Mouse (Mus musculus) MEL (cell line): ENCODE measurements at regions not wholly inside any gene's neighbourhood (a gene's known extent, or its start where the extent isn't known, plus 50 kb on each side); places are given as distances from the start of the nearest gene placed in this dataset.

ENCODE experiments used
- DNase-seq: peaks from one replicate; pipeline ENCODE4 v3.0.0; 2011; ENCODE audit warnings: low read depth, low spot score
- H3K27ac ChIP-seq: 2 replicates; pipeline ENCODE4 v1.5.1; 2012; ENCODE audit warnings: low read depth, mild to moderate bottlenecking, control low read depth, low read length, moderate library complexity; ENCODE audit not compliant: control insufficient read depth
- H3K27me3 ChIP-seq, 2 experiments: fragments of 150-350 bp in 1 of 2; sonication (generic) in 1 of 2; 2 replicates each; pipeline ENCODE4 v1.6.1; 2012; ENCODE audit warnings: low read length in 2 of 2, mild to moderate bottlenecking in 2 of 2, improper control_type of control experiment in 1 of 2, moderate library complexity in 1 of 2; ENCODE audit not compliant: insufficient read depth in 2 of 2, control insufficient read depth in 1 of 2
- H3K36me3 ChIP-seq, 2 experiments: 2 replicates each; pipeline ENCODE4 v1.6.1; 2012 to 2014; ENCODE audit warnings: low read length in 2 of 2, improper control_type of control experiment in 1 of 2, inconsistent platforms in 1 of 2, mild to moderate bottlenecking in 1 of 2; ENCODE audit not compliant: insufficient read depth in 2 of 2, control insufficient read depth in 1 of 2
- H3K4me1 ChIP-seq, 2 experiments: fragments of 150-350 bp in 1 of 2; sonication (generic) in 1 of 2; 2 replicates each; pipeline ENCODE4 v1.6.1; 2012; ENCODE audit warnings: low read length in 2 of 2, improper control_type of control experiment in 1 of 2, mild to moderate bottlenecking in 1 of 2; ENCODE audit not compliant: insufficient read depth in 2 of 2, control insufficient read depth in 1 of 2
- H3K4me3 ChIP-seq, 2 experiments: fragments of 150-350 bp in 1 of 2; sonication (generic) in 1 of 2; 2 replicates each; pipeline ENCODE4 v1.5.1; 2012; ENCODE audit warnings: low read depth in 2 of 2, low read length in 2 of 2, mild to moderate bottlenecking in 2 of 2, moderate library complexity in 2 of 2, control low read depth in 1 of 2, improper control_type of control experiment in 1 of 2; ENCODE audit not compliant: control insufficient read depth in 1 of 2, insufficient read depth in 1 of 2
- H3K79me2 ChIP-seq: 2 replicates; pipeline ENCODE4 v1.6.1; 2012; ENCODE audit warnings: mild to moderate bottlenecking, low read length, moderate library complexity; ENCODE audit not compliant: control insufficient read depth, poor library complexity, insufficient read depth
- H3K9ac ChIP-seq: 2 replicates; pipeline ENCODE4 v1.6.1; 2012; ENCODE audit warnings: low read depth, mild to moderate bottlenecking, control low read depth, low read length, moderate library complexity; ENCODE audit not compliant: control insufficient read depth, poor library complexity, severe bottlenecking
- H3K9me3 ChIP-seq: fragments of 150-350 bp; sonication (generic); replicated peaks from 2 replicates; pipeline ENCODE4 v1.6.1; 2012; ENCODE audit warnings: mild to moderate bottlenecking, low read length, improper control_type of control experiment, moderate library complexity; ENCODE audit not compliant: insufficient read depth
- CHD1 ChIP-seq: IDR thresholded peaks from 2 replicates; pipeline ENCODE4 v1.6.1; 2012; ENCODE audit warnings: low read depth, mild to moderate bottlenecking, inconsistent platforms, low read length, improper control_type of control experiment
- CTCF ChIP-seq, 3 experiments: IDR thresholded peaks in 2 of 3; conservative IDR thresholded peaks in 1 of 3; 2 replicates each; pipeline ENCODE4 v1.5.1; 2011 to 2012; ENCODE audit warnings: low read length in 3 of 3, low read depth in 2 of 3, mild to moderate bottlenecking in 2 of 3, improper control_type of control experiment in 1 of 3, inconsistent platforms in 1 of 3, mixed read lengths in 1 of 3, moderate library complexity in 1 of 3; ENCODE audit not compliant: control insufficient read depth in 1 of 3, insufficient read depth in 1 of 3, poor library complexity in 1 of 3, severe bottlenecking in 1 of 3
- E2F4 ChIP-seq: IDR thresholded peaks from 2 replicates; pipeline ENCODE4 v1.6.1; 2011; ENCODE audit warnings: low read depth, low read length, improper control_type of control experiment, borderline replicate concordance
- ELF1 ChIP-seq: IDR thresholded peaks from 2 replicates; pipeline ENCODE4 v1.6.1; 2014; ENCODE audit warnings: low read depth, mild to moderate bottlenecking, inconsistent platforms, low read length, improper control_type of control experiment, moderate library complexity
- EP300 ChIP-seq, 2 experiments: IDR thresholded peaks; 2 replicates each; pipeline ENCODE4 v1.6.1; 2011; ENCODE audit warnings: improper control_type of control experiment in 2 of 2, low read length in 2 of 2, low read depth in 1 of 2, mild to moderate bottlenecking in 1 of 2
- GATA1 ChIP-seq: IDR thresholded peaks from 2 replicates; pipeline ENCODE4 v1.6.1; 2011; ENCODE audit warnings: low read depth, low read length, improper control_type of control experiment
- HCFC1 ChIP-seq: IDR thresholded peaks from 2 replicates; pipeline ENCODE4 v1.6.1; 2012; ENCODE audit warnings: low read depth, mild to moderate bottlenecking, inconsistent platforms, low read length, improper control_type of control experiment, moderate library complexity
- JUND ChIP-seq: IDR thresholded peaks from 2 replicates; pipeline ENCODE4 v1.6.1; 2011; ENCODE audit warnings: low read depth, mild to moderate bottlenecking, improper control_type of control experiment, low read length
- MAFK ChIP-seq: IDR thresholded peaks from 2 replicates; pipeline ENCODE4 v1.6.1; 2011; ENCODE audit warnings: low read depth, mild to moderate bottlenecking, low read length, improper control_type of control experiment, borderline replicate concordance
- MAX ChIP-seq: IDR thresholded peaks from 2 replicates; pipeline ENCODE4 v1.6.1; 2011; ENCODE audit warnings: low read length, improper control_type of control experiment
- MEF2A ChIP-seq: IDR thresholded peaks from 2 replicates; pipeline ENCODE4 v1.6.1; 2014; ENCODE audit warnings: low read depth, mild to moderate bottlenecking, inconsistent platforms, low read length, improper control_type of control experiment; ENCODE audit not compliant: poor library complexity, insufficient replicate concordance, severe bottlenecking; ENCODE audit errors: extremely low read depth
- MYB ChIP-seq: IDR thresholded peaks from 2 replicates; pipeline ENCODE4 v1.6.1; 2011; ENCODE audit warnings: mild to moderate bottlenecking, low read depth, low read length, improper control_type of control experiment
- MYC ChIP-seq: IDR thresholded peaks from 2 replicates; pipeline ENCODE4 v1.6.1; 2011; ENCODE audit warnings: low read depth, mild to moderate bottlenecking, low read length, improper control_type of control experiment, moderate library complexity
- NRF1 ChIP-seq: IDR thresholded peaks from 2 replicates; pipeline ENCODE4 v1.6.1; 2014; ENCODE audit warnings: low read depth, mild to moderate bottlenecking, inconsistent platforms, low read length, improper control_type of control experiment, moderate library complexity; ENCODE audit not compliant: poor library complexity, insufficient read depth, severe bottlenecking
- POLR2A ChIP-seq, 2 experiments: IDR thresholded peaks; 2 replicates each; pipeline ENCODE4 v1.6.1; 2011 to 2012; ENCODE audit warnings: low read length in 2 of 2, mild to moderate bottlenecking in 2 of 2, control low read depth in 1 of 2, improper control_type of control experiment in 1 of 2, low read depth in 1 of 2, moderate library complexity in 1 of 2; ENCODE audit not compliant: control insufficient read depth in 1 of 2, insufficient read depth in 1 of 2, poor library complexity in 1 of 2
- POLR2AphosphoS2 ChIP-seq: IDR thresholded peaks from 2 replicates; pipeline ENCODE4 v1.6.1; 2011; ENCODE audit warnings: low read length, improper control_type of control experiment
- POLR2AphosphoS5 ChIP-seq: IDR thresholded peaks from 2 replicates; pipeline ENCODE4 v1.6.1; 2012; ENCODE audit warnings: low read depth, borderline replicate concordance, mild to moderate bottlenecking, inconsistent platforms, low read length, moderate library complexity, mixed read lengths
- RAD21 ChIP-seq: IDR thresholded peaks from 2 replicates; pipeline ENCODE4 v1.6.1; 2011; ENCODE audit warnings: mild to moderate bottlenecking, low read depth, low read length, improper control_type of control experiment
- RCOR1 ChIP-seq: IDR thresholded peaks from 2 replicates; pipeline ENCODE4 v1.6.1; 2012; ENCODE audit warnings: low read depth, mild to moderate bottlenecking, inconsistent platforms, low read length, improper control_type of control experiment
- SIN3A ChIP-seq: IDR thresholded peaks from 2 replicates; pipeline ENCODE4 v1.6.1; 2012; ENCODE audit warnings: low read length, improper control_type of control experiment, inconsistent platforms
- SMC3 ChIP-seq: IDR thresholded peaks from 2 replicates; pipeline ENCODE4 v1.6.1; 2011; ENCODE audit warnings: low read depth, low read length, improper control_type of control experiment
- USF2 ChIP-seq, 2 experiments: IDR thresholded peaks; 2 replicates each; pipeline ENCODE4 v1.6.1; 2011 to 2012; ENCODE audit warnings: improper control_type of control experiment in 2 of 2, low read length in 2 of 2, borderline replicate concordance in 1 of 2, inconsistent platforms in 1 of 2, low read depth in 1 of 2, mild to moderate bottlenecking in 1 of 2; ENCODE audit not compliant: insufficient read depth in 1 of 2
- ZKSCAN1 ChIP-seq: IDR thresholded peaks from 2 replicates; pipeline ENCODE4 v1.6.1; 2012; ENCODE audit warnings: low read depth, mild to moderate bottlenecking, inconsistent platforms, low read length, improper control_type of control experiment, moderate library complexity
- ZMIZ1 ChIP-seq: IDR thresholded peaks from 2 replicates; pipeline ENCODE4 v1.6.1; 2012; ENCODE audit warnings: low read depth, mild to moderate bottlenecking, inconsistent platforms, low read length, improper control_type of control experiment, moderate library complexity
- ZNF384 ChIP-seq: IDR thresholded peaks from 2 replicates; pipeline ENCODE4 v1.6.1; 2012; ENCODE audit warnings: low read depth, mild to moderate bottlenecking, inconsistent platforms, low read length, improper control_type of control experiment

- Histone ChIP-seq H3K27ac (no peak overlapping the region), H3K4me3 (no peak overlapping the region), H3K36me3 (no peaks in the 10 kb centered on the region), H3K79me2 (no peaks in the 10 kb centered on the region), H3K9ac (no peak overlapping the region), H3K9me3 (no peaks in the 10 kb centered on the region), H3K27me3 (no peaks in the 10 kb centered on the region), H3K4me1 (no peaks in the 10 kb centered on the region)
- DNase-seq: peak; percentile 33
- no peak for TF ChIP-seq ZMIZ1
- TF ChIP-seq CTCF (IDR thresholded peaks at IDR 0.05 in 2 of 3, conservative IDR thresholded peaks at IDR 0.05 in 1 of 3; ENCODE audit: control insufficient read depth in 1 of 3, insufficient read depth in 1 of 3, low read depth in 2 of 3, low read length in 3 of 3, poor library complexity in 1 of 3, severe bottlenecking in 1 of 3): peak in 2 of 3 experiments; percentile 48 to 54; a peak in 4 of 6 replicates
- no peak for TF ChIP-seq MYC
- 0 out of 2 replicates have a peak, but pooled peaks have one; percentile 11 for TF ChIP-seq SMC3
- peak; percentile 18 for TF ChIP-seq RAD21
- TF ChIP-seq GATA1: 0 out of 2 replicates have a peak, but pooled peaks have one; percentile 9
Observed at GRCm38 (mm10) chr16:88372034-88372433, 82.0 kb upstream of the Grik1 start.

- TF ChIP-seq MYB (no peak), ZKSCAN1 (no peak), USF2 (IDR thresholded peaks at IDR 0.05; ENCODE audit: borderline replicate concordance in 1 of 2, insufficient read depth in 1 of 2, low read depth in 1 of 2, low read length in 2 of 2) (no peak), POLR2A (IDR thresholded peaks at IDR 0.05; ENCODE audit: control insufficient read depth in 1 of 2, insufficient read depth in 1 of 2, low read depth in 1 of 2, low read length in 2 of 2, poor library complexity in 1 of 2) (no peak), MEF2A (no peak), MAFK (no peak)
Observed at GRCm38 (mm10) chr16:88368146-88368545, 78.1 kb upstream of the Grik1 start.

GRCm38 (mm10) chr16:88367162-88367561, 77.1 kb upstream of the Grik1 start:
- no peak overlapping the region for H3K4me3 ChIP-seq
- H3K27ac ChIP-seq: no peak overlapping the region
- TF ChIP-seq POLR2AphosphoS5: no peak
- TF ChIP-seq E2F4: no peak
- TF ChIP-seq MAX: no peak
- no peak for TF ChIP-seq ZNF384
- TF ChIP-seq SIN3A: no peak
- TF ChIP-seq RCOR1: no peak
- no peak for TF ChIP-seq CHD1
- TF ChIP-seq ZMIZ1: no peak
- no peak for TF ChIP-seq EP300 (IDR thresholded peaks at IDR 0.05; ENCODE audit: low read depth in 1 of 2, low read length in 2 of 2)
- TF ChIP-seq HCFC1: no peak
- TF ChIP-seq POLR2AphosphoS2: no peak
- no peak for TF ChIP-seq POLR2A (IDR thresholded peaks at IDR 0.05; ENCODE audit: control insufficient read depth in 1 of 2, insufficient read depth in 1 of 2, low read depth in 1 of 2, low read length in 2 of 2, poor library complexity in 1 of 2)
- no peak for TF ChIP-seq SMC3
- no peak for TF ChIP-seq MYC
- TF ChIP-seq MYB: no peak
- TF ChIP-seq ELF1: no peak
- no peak for TF ChIP-seq NRF1
- TF ChIP-seq JUND: no peak
- no peaks in the 10 kb centered on the region for H3K9me3 ChIP-seq
- H3K9ac ChIP-seq: no peak overlapping the region
- no peaks in the 10 kb centered on the region for H3K79me2 ChIP-seq
- no peaks in the 10 kb centered on the region for H3K36me3 ChIP-seq
- H3K4me1 ChIP-seq: no peaks in the 10 kb centered on the region
- DNase-seq: no peak
- H3K27me3 ChIP-seq: no peaks in the 10 kb centered on the region

More at GRCm38 (mm10) chr16:88368146-88368545, 78.1 kb upstream of the Grik1 start:
- H3K79me2 ChIP-seq: no peaks in the 10 kb centered on the region
- H3K27me3 ChIP-seq: no peaks in the 10 kb centered on the region
- H3K4me1 ChIP-seq: no peaks in the 10 kb centered on the region
- DNase-seq: no peak
- H3K9me3 ChIP-seq: no peaks in the 10 kb centered on the region
- no peaks in the 10 kb centered on the region for H3K36me3 ChIP-seq
- H3K27ac ChIP-seq: no peak overlapping the region
- no peak overlapping the region for H3K4me3 ChIP-seq
- no peak overlapping the region for H3K9ac ChIP-seq
